Mouse (Mus musculus): ENCODE measurements around the gene Olfml1.

GRCm38 (mm10) chr7:107609622-107610255, 42.5 kb downstream of the Olfml1 start:
- TF ChIP-seq POLR2A (IDR thresholded peaks at IDR 0.05; ENCODE audit: low read depth, low read length): no peak
- TF ChIP-seq CTCF (IDR thresholded peaks at IDR 0.05; ENCODE audit: extremely low read depth, insufficient read depth, insufficient read length, insufficient replicate concordance): no peak
